Mouse (Mus musculus) CD8-positive naive resting alpha-beta T cell, adult 2 months (primary cell): Measurements from ENCODE around the gene Gm49398.

Source experiments
- DNase-seq, 2 experiments: peaks; one replicate each; pipeline ENCODE4 v3.0.0; 2022; ENCODE audit warnings: low read depth in 2 of 2, low spot score in 2 of 2

The Gm49398 gene

GRCm38 (mm10) chr13:61288739-61289138 lies at the start of gene Gm49398:
TSS of gene Gm49398 (minus strand) at chr13:61288839.
- no peak for DNase-seq

GRCm38 (mm10) chr13:61255258-61255657 lies 33.4 kb downstream of the Gm49398 start, which contains the start of gene Cts8:
TSS of gene Cts8 (minus strand) at chr13:61255358.
- no peak for DNase-seq

DNA sequence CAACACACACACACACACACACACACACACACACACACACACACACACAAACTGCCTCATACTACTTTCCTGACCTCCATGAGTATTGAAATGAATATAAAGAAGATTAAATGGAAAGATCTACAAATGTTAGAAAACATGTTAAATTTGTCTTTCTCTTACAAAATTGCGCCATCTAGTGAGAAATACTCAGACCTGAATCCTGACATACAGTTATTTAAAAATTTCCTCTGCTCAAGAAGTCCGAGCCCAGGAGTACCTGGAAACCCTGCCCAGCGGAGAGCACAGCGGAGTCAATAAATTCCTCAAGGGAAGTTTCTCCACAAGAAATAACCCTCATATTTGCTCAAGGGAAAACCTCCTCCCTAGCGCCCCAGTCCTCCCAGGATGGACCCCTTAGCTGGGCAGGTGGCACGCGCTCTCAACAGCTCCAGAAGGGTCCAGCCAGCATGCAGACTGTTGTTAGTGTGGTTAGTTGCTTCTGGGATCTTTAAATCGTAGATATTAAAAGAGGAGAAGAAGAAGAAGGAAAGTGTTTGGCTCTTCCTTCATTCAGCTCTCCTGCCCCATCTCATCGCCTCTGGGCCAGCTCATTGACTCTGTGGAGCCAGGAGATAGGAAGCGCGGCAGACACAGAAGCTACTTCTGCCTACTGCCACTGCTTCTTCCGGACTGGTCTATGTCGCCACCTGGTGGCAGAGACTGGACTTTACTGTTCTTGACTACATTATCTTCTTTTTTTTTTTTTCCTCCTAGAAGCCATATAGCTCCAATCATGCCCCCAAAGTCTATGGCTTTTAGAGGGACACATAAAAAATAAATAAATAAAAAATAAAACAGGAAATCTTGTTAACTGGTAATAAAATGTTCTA lies 47.3 kb downstream of the Gm49398 start:
- DNase-seq: peak; percentile 33 to 41

- DNase-seq: no peak
Measured at GRCm38 (mm10) chr13:61203310-61203709, 85.3 kb downstream of the Gm49398 start, which contains the start of gene Cts6. TSS of gene Cts6 (minus strand) at chr13:61203410.
